ENCODE assay signal across 8 mouse cellular contexts in the genomic region with DNA sequence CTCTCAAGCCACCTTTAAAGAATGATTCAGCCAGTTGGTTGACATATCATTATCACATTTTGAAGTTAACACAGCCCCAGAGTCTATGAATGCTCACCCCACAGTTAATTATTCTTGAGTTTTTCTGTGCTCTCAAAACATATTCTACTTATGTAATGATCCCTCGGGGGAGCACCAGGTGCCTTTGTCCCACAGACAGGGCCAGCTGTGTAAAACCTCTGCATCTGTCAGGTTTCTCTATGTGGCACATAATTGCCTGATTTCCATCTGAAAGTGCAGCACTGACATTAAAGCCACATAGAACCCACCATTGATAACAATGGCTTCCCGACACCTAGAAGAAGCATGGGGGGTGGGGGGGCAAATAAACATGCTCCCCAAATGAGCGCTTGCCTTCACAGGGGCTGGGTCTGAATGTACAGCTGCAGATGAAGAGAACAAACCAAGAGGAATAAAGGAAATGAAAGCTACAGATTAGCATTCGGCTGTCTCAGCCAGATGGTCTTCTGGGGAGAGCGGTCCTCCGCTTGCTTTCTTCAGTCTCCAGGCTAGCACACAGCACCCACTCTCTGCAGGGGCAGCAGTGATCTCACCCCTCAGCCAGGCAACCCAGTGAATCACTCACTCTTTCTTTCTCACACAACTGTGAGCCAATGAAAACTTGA.
DNase-seq lines count a peak whose midpoint lies in the region; ATAC-seq and TF ChIP-seq lines count a peak whose summit lies in the region.

No protein-coding gene starts in this region.

- TF ChIP-seq POLR2A in lung, adult 2 months (IDR thresholded peaks at IDR 0.05; ENCODE audit: borderline replicate concordance, extremely low read depth, low read depth, low read length) = no peak
- no peak for TF ChIP-seq POLR2A in olfactory bulb, adult 2 months (IDR thresholded peaks at IDR 0.05; ENCODE audit: insufficient read depth, low read depth, low read length)

- WGBS in lung, adult 2 months = 57% methylated on average over 6 of the region's 6 CpGs
- 18% methylated on average over 6 of the region's 6 CpGs for WGBS in olfactory bulb, adult 2 months

- peak; percentile 38 for DNase-seq in lung, postnatal 10 days
- no peak for DNase-seq in lung, adult 2 months
- DNase-seq in fibroblast of lung, adult 2 months (ENCODE audit: low read depth) = peak; percentile 46
- peak; percentile 67 for DNase-seq in layer of hippocampus, adult 9-11 months
- DNase-seq in urinary bladder, postnatal 10 days (ENCODE audit: low spot score) = no peak
- no peak for DNase-seq in lung, adult 18-20 months

- no peak overlapping the region for H3K27ac ChIP-seq in olfactory bulb, adult 2 months (ENCODE audit: insufficient read depth, low read depth, low read length)

- no peak overlapping the region for H3K4me3 ChIP-seq in lung, adult 2 months (replicated peaks; ENCODE audit: extremely low read depth, low read depth, low read length)
- peak overlapping the region; percentile 22 for H3K4me3 ChIP-seq in olfactory bulb, adult 2 months (ENCODE audit: insufficient read depth, low read depth, low read length)

- no peak for ATAC-seq in erythroblast, adult 5-6 weeks (replicated peaks; ENCODE audit: low FRiP score, poor library complexity, severe bottlenecking)

- TF ChIP-seq CTCF in lung, adult 2 months (IDR thresholded peaks at IDR 0.05; ENCODE audit: insufficient read depth, low read length) = no peak
- TF ChIP-seq CTCF in olfactory bulb, adult 2 months (IDR thresholded peaks at IDR 0.05; ENCODE audit: insufficient read depth, low read depth, low read length) = no peak

- no peaks in the 10 kb centered on the region for H3K4me1 ChIP-seq in lung, adult 2 months (ENCODE audit: control insufficient read depth, insufficient read depth, low read length)
- H3K4me1 ChIP-seq in olfactory bulb, adult 2 months (ENCODE audit: control insufficient read depth, insufficient read depth, low read length) = peaks cover 12% of the 10 kb centered on the region

Comparison
In these comparisons a context has a peak if more than half of its experiments do, and no peak if none do; other contexts are left out.
1. DNase-seq: peak in lung, postnatal 10 days (single experiment), fibroblast of lung, adult 2 months (single experiment) and layer of hippocampus, adult 9-11 months (single experiment); none in lung, adult 2 months (single experiment), urinary bladder, postnatal 10 days (single experiment) and lung, adult 18-20 months (0 of 2).